Mouse (Mus musculus): ENCODE measurements at regions not wholly inside any gene's neighbourhood (a gene's known extent, or its start where the extent isn't known, plus 50 kb on each side); places are given as distances from the start of the nearest gene placed in this dataset.

DNA sequence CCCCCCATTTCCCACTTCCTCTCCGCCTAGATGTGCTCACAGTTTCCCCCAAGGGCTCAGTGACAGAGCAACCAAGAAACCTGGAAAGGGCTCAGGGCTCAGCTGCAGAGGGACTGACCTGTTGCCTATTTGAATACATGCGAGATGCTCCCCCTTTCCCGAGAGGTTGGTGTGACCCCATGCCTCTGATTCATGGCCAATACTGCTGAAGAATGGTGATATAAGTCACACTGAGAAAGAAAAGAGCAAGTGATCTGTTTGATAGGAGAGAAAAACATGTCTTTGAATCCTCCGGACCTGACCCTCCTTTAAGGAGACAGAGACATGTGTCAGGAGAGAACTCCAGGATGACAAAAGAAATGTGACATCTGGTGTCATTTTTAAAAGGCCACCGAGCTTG lies 98.2 kb downstream of the Srek1 start:
- TF ChIP-seq POLR2A (IDR thresholded peaks at IDR 0.05; ENCODE audit: low read depth, low read length) (no peak), CTCF (conservative IDR thresholded peaks at IDR 0.05 in 1 of 2, IDR thresholded peaks at IDR 0.05 in 1 of 2; ENCODE audit: low read depth in 2 of 2, low read length in 2 of 2) (no peak), EP300 (IDR thresholded peaks at IDR 0.05; ENCODE audit: low read length) (no peak)
